ENCODE assay signal across 18 mouse cellular contexts in the genomic region with DNA sequence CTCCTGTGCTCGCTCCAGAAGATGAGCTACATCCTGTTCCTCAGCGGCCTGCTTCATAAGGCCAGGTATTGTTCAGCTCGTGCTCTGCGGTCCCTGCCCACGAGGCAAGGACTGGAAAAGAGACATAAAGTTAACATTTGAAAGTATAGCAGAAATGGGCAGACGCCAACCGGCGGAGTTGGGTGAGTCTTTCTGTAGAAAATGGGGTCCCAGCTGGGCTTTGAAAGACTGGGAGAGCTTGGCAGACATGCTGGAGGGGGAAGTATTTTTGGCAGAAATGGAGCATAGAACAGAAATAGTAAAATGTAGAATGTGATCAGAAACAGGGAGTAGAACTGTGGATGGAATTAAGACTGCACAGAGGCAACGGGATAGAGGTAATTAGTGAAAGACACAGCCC.
DNase-seq lines count a peak whose midpoint lies in the region; ATAC-seq and TF ChIP-seq lines count a peak whose summit lies in the region.
"Had no signal": no experiment of that assay in that cellular context is flagged by ENCODE, and none has a peak within 500 bp of the region (broad histone marks: within the 10 kb centered on the region; RNA-seq: fewer than 3 reads in every experiment).

No protein-coding gene starts in this region.

- no peaks in the 10 kb centered on the region for H3K9me3 ChIP-seq in forebrain, postnatal 0 days (ENCODE audit: low read length)
- H3K9me3 ChIP-seq in forebrain, embryonic 12.5 days = no peaks in the 10 kb centered on the region
- H3K9me3 ChIP-seq: hindbrain, embryonic 12.5 days; intestine, embryonic 15.5 days had no signal

- H3K4me3 ChIP-seq in forebrain, postnatal 0 days (ENCODE audit: low read depth, low read length) = no peak overlapping the region
- no peak overlapping the region for H3K4me3 ChIP-seq in forebrain, embryonic 12.5 days (replicated peaks)
- H3K4me3 ChIP-seq: hindbrain, embryonic 12.5 days; intestine, embryonic 15.5 days had no signal

- peak; percentile 80 for DNase-seq in forebrain, postnatal 0 days
- peak; percentile 47 to 74 for DNase-seq in left cerebral cortex, postnatal 10 days (ENCODE audit: extremely low spot score in 1 of 2, low spot score in 2 of 2)
- DNase-seq in left cerebral cortex, postnatal 4 days = no peak
- peak; percentile 29 to 53 for DNase-seq in layer of hippocampus, postnatal 36 days
- DNase-seq in right cerebral cortex, postnatal 4 days = peak; percentile 72
- DNase-seq in retina, embryonic 14.5 days (ENCODE audit: low spot score) = no peak
- DNase-seq in heart, postnatal 10 days = no peak
- DNase-seq: adrenal gland, adult 2 months; cerebellum, adult 11 months; cerebellum, postnatal 36 days; lung, postnatal 14 days; spleen, adult 18-20 months; thymus, adult 2 months had no signal

- ATAC-seq in forebrain, postnatal 0 days = peak; percentile 42; the same call in 1 of the 2 replicates
- no peak for ATAC-seq in forebrain, embryonic 12.5 days (ENCODE audit: low FRiP score)
- ATAC-seq: intestine, embryonic 15.5 days; midbrain, embryonic 16.5 days had no signal

- peak overlapping the region; percentile 46 for H3K27ac ChIP-seq in forebrain, postnatal 0 days (ENCODE audit: low read depth, low read length)
- H3K27ac ChIP-seq in forebrain, embryonic 12.5 days = no peak overlapping the region
- H3K27ac ChIP-seq: hindbrain, embryonic 12.5 days; intestine, embryonic 15.5 days had no signal

- no peak overlapping the region for H3K4me2 ChIP-seq in forebrain, postnatal 0 days (ENCODE audit: low read depth)
- no peak overlapping the region for H3K4me2 ChIP-seq in forebrain, embryonic 12.5 days
- H3K4me2 ChIP-seq: hindbrain, embryonic 12.5 days; intestine, embryonic 15.5 days had no signal

- 0 out of 2 replicates have a peak, but pooled peaks cover 3% of the 10 kb centered on the region for H3K36me3 ChIP-seq in forebrain, postnatal 0 days (ENCODE audit: insufficient read depth)
- no peaks in the 10 kb centered on the region; the same call in 1 of the 2 replicates for H3K36me3 ChIP-seq in forebrain, embryonic 12.5 days (replicated peaks)
- H3K36me3 ChIP-seq: hindbrain, embryonic 12.5 days; intestine, embryonic 15.5 days had no signal

- H3K9ac ChIP-seq in forebrain, postnatal 0 days = 0 out of 2 replicates have a peak overlapping the region, but pooled peaks have one; percentile 6
- no peak overlapping the region; the same call in 1 of the 2 replicates for H3K9ac ChIP-seq in forebrain, embryonic 12.5 days
- H3K9ac ChIP-seq: hindbrain, embryonic 12.5 days; intestine, embryonic 15.5 days had no signal

- H3K27me3 ChIP-seq in forebrain, postnatal 0 days (ENCODE audit: insufficient read depth, low read length) = no peaks in the 10 kb centered on the region
- H3K27me3 ChIP-seq in forebrain, embryonic 12.5 days = no peaks in the 10 kb centered on the region
- H3K27me3 ChIP-seq: CH12.LX; hindbrain, embryonic 12.5 days; intestine, embryonic 15.5 days had no signal

- intact Hi-C loops in left cerebral cortex, postnatal 10 days (cut with DNase I) = no loop called here
- intact Hi-C loops in left cerebral cortex, postnatal 4 days (cut with DNase I) = no loop called here
- intact Hi-C loops in heart, postnatal 10 days (cut with DNase I) = no loop called here

- WGBS in forebrain, postnatal 0 days = 40% methylated on average over 9 of the region's 9 CpGs
- 85% methylated on average over 9 of the region's 9 CpGs for WGBS in forebrain, embryonic 12.5 days

- TF ChIP-seq CTCF in forebrain, postnatal 0 days (IDR thresholded peaks at IDR 0.05; ENCODE audit: low read depth) = no peak

- H3K4me1 ChIP-seq in forebrain, postnatal 0 days (ENCODE audit: insufficient read depth) = peaks cover 33% of the 10 kb centered on the region
- H3K4me1 ChIP-seq in forebrain, embryonic 12.5 days = peaks cover 57% of the 10 kb centered on the region

Comparison
In these comparisons a context has a peak if more than half of its experiments do, and no peak if none do; other contexts are left out.
1. DNase-seq: peak in forebrain, postnatal 0 days (single experiment), left cerebral cortex, postnatal 10 days (2 of 2), layer of hippocampus, postnatal 36 days (2 of 2) and right cerebral cortex, postnatal 4 days (single experiment); none in left cerebral cortex, postnatal 4 days (single experiment), retina, embryonic 14.5 days (single experiment) and heart, postnatal 10 days (0 of 2).